Mouse (Mus musculus) small intestine, adult 2 months (tissue): ENCODE results near the gene 4930469K13Rik. TPM values are rescaled to one million over a fixed set of nuclear protein-coding genes. Genes with fewer than 3 reads are reported as not detected.

Source experiments
- H3K27ac ChIP-seq: fragments of 200-500 bp; 2 replicates; pipeline ENCODE4 v1.5.1; 2012; ENCODE audit warnings: low read depth, low read length, control low read depth, inconsistent platforms; ENCODE audit not compliant: insufficient read depth
- H3K27me3 ChIP-seq: fragments of 200-500 bp; 2 replicates; pipeline ENCODE4 v1.6.1; 2012; ENCODE audit warnings: mild to moderate bottlenecking, moderate library complexity, low read length, inconsistent platforms; ENCODE audit not compliant: control insufficient read depth, insufficient read depth
- H3K36me3 ChIP-seq: fragments of 200-500 bp; 2 replicates; pipeline ENCODE4 v1.6.1; 2012; ENCODE audit warnings: mild to moderate bottlenecking, low read length, control low read depth, inconsistent platforms; ENCODE audit not compliant: control insufficient read depth, insufficient read depth
- H3K4me1 ChIP-seq: fragments of 200-500 bp; 2 replicates; pipeline ENCODE4 v1.6.1; 2012; ENCODE audit warnings: low read length, inconsistent platforms, mixed read lengths; ENCODE audit not compliant: control insufficient read depth, insufficient read depth, insufficient read length
- H3K4me3 ChIP-seq: fragments of 200-500 bp; 2 replicates; pipeline ENCODE4 v1.5.1; 2012; ENCODE audit warnings: low read depth, mild to moderate bottlenecking, control low read depth, inconsistent platforms, low read length, moderate library complexity
- CTCF ChIP-seq: fragments of 200-500 bp; IDR thresholded peaks from 2 replicates; pipeline ENCODE4 v1.5.1; 2012; ENCODE audit warnings: low read depth, mild to moderate bottlenecking, control low read depth, inconsistent platforms, low read length, moderate library complexity, mixed read lengths; ENCODE audit not compliant: insufficient replicate concordance, insufficient read length; ENCODE audit errors: extremely low read depth
- POLR2A ChIP-seq: fragments of 200-500 bp; IDR thresholded peaks from 2 replicates; pipeline ENCODE4 v1.6.1; 2012; ENCODE audit warnings: low read depth, mild to moderate bottlenecking, control low read depth, inconsistent platforms, low read length, moderate library complexity
- WGBS: fragments of 180-500 bp; shearing (Covaris S2); methylation state at CpG from one replicate; pipeline ENCODE4 v1.1.7; 2018; 5-methylcytosine and 5-hydroxymethylcytosine counted together
- polyA plus RNA-seq: library from polyadenylated mRNA; depleted of rRNA; stranded (reverse); fragments of >200 nt; gene quantifications from 2 replicates; pipeline ENCODE4 v1.2.3, GENCODE M21; 2012

4930469K13Rik gene
- polyA plus RNA-seq, 1 experiment = not detected

DNA sequence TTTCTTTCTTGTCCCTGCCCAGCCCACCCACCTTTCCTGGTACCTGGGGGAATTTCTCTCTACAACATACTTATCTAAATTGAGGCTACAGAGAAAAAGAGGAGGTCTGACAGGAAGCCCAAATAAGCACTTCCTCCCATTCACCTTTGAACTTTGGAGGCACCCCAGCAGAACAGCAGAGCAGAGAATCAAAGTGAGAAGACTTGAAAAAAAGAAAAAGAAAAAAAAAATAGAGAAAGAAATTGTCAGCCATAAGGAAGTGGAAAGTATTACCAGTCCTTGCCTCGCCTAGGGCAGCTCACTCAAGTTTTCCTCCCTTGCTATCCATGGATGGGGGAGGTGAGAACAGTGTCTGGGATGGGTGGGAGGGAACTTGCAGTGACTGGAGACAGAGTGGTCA, 55.5 kb downstream of the 4930469K13Rik start:
- Histone ChIP-seq H3K4me1 (0 out of 2 replicates have a peak, but pooled peaks cover 2% of the 10 kb centered on the region), H3K4me3 (no peak overlapping the region), H3K27ac (no peak overlapping the region), H3K27me3 (no peaks in the 10 kb centered on the region), H3K36me3 (no peaks in the 10 kb centered on the region)
- TF ChIP-seq POLR2A (no peak), CTCF (no peak)
- 33% methylated on average over 1 of the region's 1 CpGs for WGBS

DNA sequence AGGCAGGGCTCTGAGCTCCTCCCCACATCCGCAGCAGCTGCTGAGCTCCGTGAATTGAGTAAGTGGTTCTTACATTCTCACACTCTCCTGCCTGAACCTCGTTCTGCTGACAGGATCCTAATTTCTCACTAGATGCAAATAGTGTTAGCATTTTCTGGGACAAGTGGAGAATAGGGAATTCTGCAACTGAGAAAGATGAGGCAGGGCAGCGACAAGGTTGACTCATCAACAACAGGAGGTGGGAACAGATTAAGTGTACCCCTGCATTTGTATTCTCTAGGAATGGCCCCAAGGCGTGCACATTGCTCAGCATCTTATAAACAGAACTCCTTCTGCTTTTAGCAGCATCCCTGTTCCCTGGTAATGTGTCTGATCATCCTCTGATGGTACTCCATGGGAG, 58.3 kb downstream of the 4930469K13Rik start:
- no peak overlapping the region for H3K27ac ChIP-seq
- TF ChIP-seq POLR2A (no peak), CTCF (no peak)
- no peaks in the 10 kb centered on the region for H3K36me3 ChIP-seq
- no peaks in the 10 kb centered on the region for H3K27me3 ChIP-seq
- H3K4me3 ChIP-seq = no peak overlapping the region
- H3K4me1 ChIP-seq = 0 out of 2 replicates have a peak, but pooled peaks cover 2% of the 10 kb centered on the region
- 78% methylated on average over 5 of the region's 5 CpGs for WGBS

DNA sequence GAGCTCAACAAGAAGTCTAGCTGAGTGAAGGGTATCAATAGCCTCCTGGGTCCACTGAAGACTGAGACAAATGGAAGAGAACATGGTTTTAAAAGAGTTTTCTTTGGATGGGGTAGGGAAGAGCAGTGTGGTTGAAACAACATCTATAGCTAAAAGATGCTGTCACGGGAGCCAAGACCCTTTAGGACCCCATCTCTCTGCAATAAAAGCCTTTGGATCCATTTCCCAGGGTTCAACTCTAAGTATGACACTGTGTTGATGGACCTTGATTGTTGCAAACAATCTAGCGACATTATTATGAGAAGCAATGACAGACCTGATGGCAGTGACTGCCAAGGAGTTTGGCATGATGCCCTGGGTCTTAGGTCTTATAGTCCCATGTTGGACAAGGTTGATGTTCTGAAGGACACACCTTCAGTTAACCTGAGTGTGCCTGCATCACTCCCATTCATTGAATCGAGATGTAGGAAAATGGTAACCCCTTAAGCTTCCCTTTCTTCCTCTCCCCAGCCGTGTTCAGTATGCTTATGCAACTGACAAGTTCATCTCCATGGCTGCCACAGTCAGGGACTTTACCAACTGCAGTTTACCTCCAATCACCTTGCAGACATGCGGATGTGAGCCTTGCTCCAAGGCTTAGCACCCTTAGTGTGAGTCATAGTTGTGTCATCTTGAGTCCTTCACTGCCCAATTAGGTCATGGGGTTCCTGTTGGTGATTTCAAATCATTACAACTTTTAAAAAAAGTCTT, 62.3 kb downstream of the 4930469K13Rik start:
- 74% methylated on average over 5 of the region's 5 CpGs for WGBS
- Histone ChIP-seq H3K4me3 (no peak overlapping the region), H3K27me3 (no peaks in the 10 kb centered on the region), H3K36me3 (no peaks in the 10 kb centered on the region), H3K27ac (no peak overlapping the region), H3K4me1 (no peaks in the 10 kb centered on the region)
- TF ChIP-seq CTCF (no peak), POLR2A (no peak)

DNA sequence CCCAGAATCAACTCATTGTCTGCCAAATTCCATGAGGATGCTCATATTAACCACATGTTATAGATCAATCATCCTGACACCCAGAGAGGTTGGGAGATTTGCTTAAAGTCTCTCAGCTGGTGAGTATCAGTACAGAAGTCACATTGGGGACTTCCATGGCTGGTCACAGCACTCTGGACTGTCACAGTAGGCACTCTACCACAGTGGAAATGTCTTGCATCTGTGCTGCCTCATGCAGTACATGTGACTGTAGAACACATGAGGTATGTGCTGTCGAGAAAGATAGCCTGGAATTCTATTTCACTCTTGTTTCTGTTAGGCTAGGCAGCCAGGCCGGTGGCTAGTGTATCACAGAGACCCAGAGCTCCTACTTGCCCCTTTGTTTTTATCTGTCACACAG, 63.6 kb downstream of the 4930469K13Rik start:
- Histone ChIP-seq H3K36me3 (no peaks in the 10 kb centered on the region), H3K27me3 (no peaks in the 10 kb centered on the region), H3K4me1 (no peaks in the 10 kb centered on the region), H3K27ac (no peak overlapping the region), H3K4me3 (no peak overlapping the region)
- TF ChIP-seq CTCF (no peak), POLR2A (no peak)
- 58% methylated on average over 2 of the region's 2 CpGs for WGBS

DNA sequence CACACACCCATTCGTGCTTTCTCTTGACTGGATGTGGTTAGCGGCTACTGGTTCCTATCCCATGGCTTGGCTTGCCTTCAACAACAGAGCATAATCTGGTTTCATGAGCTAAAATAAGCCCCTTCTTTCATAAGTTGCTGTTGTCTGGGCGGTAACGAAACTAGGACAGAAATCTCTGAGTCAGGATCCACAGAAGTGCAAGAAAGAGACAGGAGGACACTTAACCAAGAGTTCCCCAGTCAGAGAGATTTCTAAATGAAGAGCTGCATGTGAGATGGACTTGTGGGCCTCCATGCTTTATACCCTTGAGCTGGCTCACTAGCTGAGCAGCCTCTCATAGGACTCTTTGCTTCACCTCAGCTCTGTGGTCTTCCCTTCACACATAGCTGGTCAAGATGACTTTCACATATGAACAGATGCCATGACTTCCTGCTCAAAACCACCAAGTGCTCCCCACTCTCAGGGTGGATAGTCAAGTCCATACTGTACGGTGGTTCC, 64.3 kb downstream of the 4930469K13Rik start:
- Histone ChIP-seq H3K27me3 (no peaks in the 10 kb centered on the region), H3K4me3 (no peak overlapping the region), H3K36me3 (no peaks in the 10 kb centered on the region), H3K4me1 (no peaks in the 10 kb centered on the region), H3K27ac (peak overlapping the region; percentile 16)
- no peak for TF ChIP-seq POLR2A
- no peak for TF ChIP-seq CTCF
- WGBS = 70% methylated on average over 5 of the region's 5 CpGs

DNA sequence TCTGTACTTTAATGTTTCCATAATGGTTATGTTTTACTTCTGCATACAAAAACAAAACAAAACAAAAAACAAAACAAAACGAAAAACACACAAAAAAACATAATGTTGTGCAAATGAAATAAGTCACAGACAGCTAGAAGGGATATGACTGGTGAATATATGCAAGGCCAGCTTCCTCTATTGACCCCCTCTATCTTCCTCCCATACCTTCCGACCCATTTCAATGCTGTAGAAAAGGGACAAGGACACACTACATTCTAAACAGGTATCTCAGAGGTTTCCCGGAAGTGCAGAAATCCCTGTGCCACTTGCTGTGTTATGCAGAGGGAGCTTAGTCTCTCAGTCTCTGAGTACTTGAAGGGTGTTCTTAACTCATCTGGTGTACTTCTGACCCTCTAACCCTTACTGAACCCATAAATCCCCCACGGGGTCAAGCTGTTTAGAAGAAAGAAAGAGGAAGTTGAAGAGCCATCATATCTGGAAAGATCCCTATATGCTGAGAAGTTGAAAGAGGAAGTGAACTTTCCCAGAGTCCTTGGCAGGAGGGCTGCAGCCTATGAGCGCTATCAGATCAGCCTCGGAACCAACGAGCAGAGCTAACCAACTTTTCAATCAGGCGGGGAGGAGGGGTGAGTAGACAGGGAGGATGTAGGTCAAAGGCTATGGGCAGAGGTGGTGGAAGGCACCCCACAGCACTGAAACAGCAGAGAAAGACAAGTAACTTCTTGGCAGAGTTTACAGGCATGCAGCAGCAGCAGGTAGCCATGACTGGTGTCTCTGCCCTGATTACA, 67.1 kb downstream of the 4930469K13Rik start:
- H3K27me3 ChIP-seq = no peaks in the 10 kb centered on the region
- WGBS = 40% methylated on average over 8 of the region's 8 CpGs
- H3K4me1 ChIP-seq = no peaks in the 10 kb centered on the region
- no peak overlapping the region for H3K4me3 ChIP-seq
- H3K36me3 ChIP-seq = no peaks in the 10 kb centered on the region
- TF ChIP-seq CTCF (no peak), POLR2A (no peak)
- H3K27ac ChIP-seq = peak overlapping the region; percentile 25

DNA sequence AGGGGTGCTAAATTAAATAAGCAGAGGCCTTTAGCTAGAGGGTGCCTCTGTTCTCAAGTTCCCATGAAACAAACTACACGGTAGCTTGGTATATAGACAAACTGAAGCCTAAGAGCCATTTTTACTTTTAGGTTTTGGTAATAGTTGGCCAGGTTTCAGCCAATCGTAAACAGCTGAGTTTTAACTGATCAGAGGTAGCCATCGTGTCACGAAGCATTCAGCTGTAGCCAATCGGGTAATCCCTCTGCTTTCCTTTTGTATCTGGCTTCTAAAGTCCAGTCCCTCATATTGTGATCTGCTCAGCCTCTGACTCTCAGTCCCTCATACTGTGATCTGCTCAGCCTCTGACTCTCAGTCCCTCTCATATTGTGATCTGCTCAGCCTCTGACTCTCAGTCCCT, 68.7 kb downstream of the 4930469K13Rik start:
- no peaks in the 10 kb centered on the region for H3K4me1 ChIP-seq
- WGBS = 63% methylated on average over 5 of the region's 5 CpGs
- H3K4me3 ChIP-seq = no peak overlapping the region
- no peaks in the 10 kb centered on the region for H3K36me3 ChIP-seq
- H3K27me3 ChIP-seq = no peaks in the 10 kb centered on the region
- no peak for TF ChIP-seq POLR2A
- H3K27ac ChIP-seq = no peak overlapping the region
